Mouse (Mus musculus): Measurements from ENCODE around the gene Gucy2d. TPM values are rescaled to one million over a fixed set of nuclear protein-coding genes. Genes with fewer than 3 reads are reported as not detected.
A peak's percentile ranks its signal among the peaks of the same experiment; 100 is the strongest.

Gucy2d gene
- polyA plus RNA-seq, 1 experiment from 2014 or later: 0.12 TPM

DNA sequence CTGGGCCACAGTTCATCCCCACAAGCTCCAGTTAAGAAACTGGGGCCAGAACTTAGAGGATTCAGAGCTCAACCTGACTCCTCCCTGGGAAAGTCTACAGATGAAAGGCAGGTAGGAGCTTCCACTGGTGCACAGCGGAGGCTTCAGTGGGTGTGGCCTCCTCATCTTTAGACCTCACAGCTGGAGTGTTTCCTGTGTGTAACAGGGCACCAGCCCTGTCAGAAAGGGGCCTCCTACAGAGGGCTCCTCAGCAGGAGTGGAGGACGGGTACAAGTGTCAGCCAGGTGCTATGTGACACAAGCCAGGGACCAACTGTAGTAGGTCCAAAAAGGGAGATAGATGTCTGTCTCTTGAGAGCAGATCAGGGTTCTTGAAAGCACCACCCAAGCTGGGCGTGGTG, 73.0 kb downstream of the Gucy2d start:
- ATAC-seq (ENCODE audit: insufficient read depth, low FRiP score): no peak
- WGBS: 77% methylated on average over 3 of the region's 3 CpGs
- H3K9me3 ChIP-seq (replicated peaks; ENCODE audit: control insufficient read depth, low read length): no peaks in the 10 kb centered on the region
- no peaks in the 10 kb centered on the region for H3K27me3 ChIP-seq (ENCODE audit: control insufficient read depth, insufficient read depth, low read length)
- 0 out of 2 replicates have a peak overlapping the region, but pooled peaks have one; percentile 14 for H3K27ac ChIP-seq (ENCODE audit: low read length)
- no peak overlapping the region for H3K4me3 ChIP-seq (replicated peaks; ENCODE audit: low read length)
- H3K4me1 ChIP-seq (ENCODE audit: control insufficient read depth, insufficient read depth, low read length): peaks cover 5% of the 10 kb centered on the region; the same call in 1 of the 2 replicates
- no peak overlapping the region for H3K9ac ChIP-seq (ENCODE audit: low read length)
- H3K36me3 ChIP-seq (ENCODE audit: control insufficient read depth, insufficient read depth, low read length): no peaks in the 10 kb centered on the region
- no peak overlapping the region for H3K4me2 ChIP-seq (ENCODE audit: low read depth, low read length)

DNA sequence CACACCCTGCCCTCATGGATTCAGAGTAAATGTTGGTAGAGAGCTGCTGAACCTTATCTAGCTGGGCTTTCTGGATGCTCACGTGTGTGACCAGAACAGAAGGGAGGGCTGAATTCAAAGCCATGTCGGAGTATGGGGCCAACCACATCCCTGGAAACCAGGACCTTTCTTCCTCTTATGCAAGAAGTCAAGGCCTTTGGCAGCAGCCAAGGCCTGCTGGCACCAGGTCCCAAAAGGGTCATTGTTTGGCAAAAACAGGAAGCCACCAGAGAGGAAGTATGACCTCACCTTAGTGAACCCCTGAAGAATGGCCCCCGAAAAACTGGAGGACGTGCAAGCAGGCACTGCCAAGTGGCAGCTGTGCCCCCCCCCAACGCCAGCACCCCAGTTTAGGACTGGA, 82.4 kb downstream of the Gucy2d start:
- Histone ChIP-seq H3K4me1 (ENCODE audit: control insufficient read depth, insufficient read depth, low read length) (peaks cover 25% of the 10 kb centered on the region), H3K4me2 (ENCODE audit: low read depth, low read length) (no peak overlapping the region), H3K9ac (ENCODE audit: low read length) (0 out of 2 replicates have a peak overlapping the region, but pooled peaks have one; percentile 14), H3K27me3 (ENCODE audit: control insufficient read depth, insufficient read depth, low read length) (no peaks in the 10 kb centered on the region), H3K27ac (ENCODE audit: low read length) (peak overlapping the region; percentile 83), H3K9me3 (replicated peaks; ENCODE audit: control insufficient read depth, low read length) (no peaks in the 10 kb centered on the region), H3K4me3 (replicated peaks; ENCODE audit: low read length) (no peak overlapping the region), H3K36me3 (ENCODE audit: control insufficient read depth, insufficient read depth, low read length) (no peaks in the 10 kb centered on the region)
- 69% methylated on average over 5 of the region's 5 CpGs for WGBS
- no peak for ATAC-seq (ENCODE audit: insufficient read depth, low FRiP score)

DNA sequence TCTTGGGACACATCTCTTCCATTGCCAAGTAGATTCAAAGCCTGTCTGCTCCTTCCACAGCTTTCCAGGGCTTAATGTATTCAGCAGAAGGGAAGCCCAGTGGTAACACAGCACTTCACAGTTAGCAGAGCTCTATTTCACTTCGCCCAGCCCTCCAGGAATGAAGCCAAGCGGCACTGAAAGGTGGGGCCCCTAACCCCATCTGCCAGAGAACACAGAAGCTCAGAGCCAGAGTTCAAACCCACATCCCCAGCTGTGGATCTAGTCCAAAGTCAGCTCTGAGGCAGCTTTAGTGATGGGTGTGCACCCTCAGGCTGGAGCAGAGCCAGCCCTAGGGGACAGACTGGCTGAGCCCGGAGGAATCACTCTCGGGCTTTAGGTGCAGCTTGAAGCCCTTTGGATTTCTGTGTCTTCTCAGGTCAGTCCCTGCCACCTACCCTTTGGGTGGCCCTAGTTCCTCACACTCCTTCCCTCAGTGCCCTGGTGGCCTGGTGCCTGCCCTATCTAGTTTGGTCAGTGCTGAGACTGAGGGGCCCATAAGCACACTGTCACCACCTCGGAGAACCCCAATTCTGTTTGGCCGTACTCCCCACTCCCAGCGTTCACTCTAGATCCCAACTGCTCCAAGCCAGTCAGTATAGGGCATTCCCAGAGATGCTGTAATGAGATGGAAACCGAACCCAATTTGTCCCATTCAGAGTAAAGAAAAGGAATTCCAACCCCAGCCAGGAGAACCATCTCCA, 83.0 kb downstream of the Gucy2d start:
- Histone ChIP-seq H3K4me1 (ENCODE audit: control insufficient read depth, insufficient read depth, low read length) (peaks cover 25% of the 10 kb centered on the region), H3K27ac (ENCODE audit: low read length) (peak overlapping the region; percentile 83), H3K9me3 (replicated peaks; ENCODE audit: control insufficient read depth, low read length) (no peaks in the 10 kb centered on the region), H3K4me3 (replicated peaks; ENCODE audit: low read length) (no peak overlapping the region), H3K27me3 (ENCODE audit: control insufficient read depth, insufficient read depth, low read length) (no peaks in the 10 kb centered on the region), H3K9ac (ENCODE audit: low read length) (0 out of 2 replicates have a peak overlapping the region, but pooled peaks have one; percentile 14), H3K4me2 (ENCODE audit: low read depth, low read length) (no peak overlapping the region), H3K36me3 (ENCODE audit: control insufficient read depth, insufficient read depth, low read length) (no peaks in the 10 kb centered on the region)
- 58% methylated on average over 8 of the region's 8 CpGs for WGBS
- ATAC-seq (ENCODE audit: insufficient read depth, low FRiP score): peak; percentile 41; the same call in 1 of the 2 replicates

DNA sequence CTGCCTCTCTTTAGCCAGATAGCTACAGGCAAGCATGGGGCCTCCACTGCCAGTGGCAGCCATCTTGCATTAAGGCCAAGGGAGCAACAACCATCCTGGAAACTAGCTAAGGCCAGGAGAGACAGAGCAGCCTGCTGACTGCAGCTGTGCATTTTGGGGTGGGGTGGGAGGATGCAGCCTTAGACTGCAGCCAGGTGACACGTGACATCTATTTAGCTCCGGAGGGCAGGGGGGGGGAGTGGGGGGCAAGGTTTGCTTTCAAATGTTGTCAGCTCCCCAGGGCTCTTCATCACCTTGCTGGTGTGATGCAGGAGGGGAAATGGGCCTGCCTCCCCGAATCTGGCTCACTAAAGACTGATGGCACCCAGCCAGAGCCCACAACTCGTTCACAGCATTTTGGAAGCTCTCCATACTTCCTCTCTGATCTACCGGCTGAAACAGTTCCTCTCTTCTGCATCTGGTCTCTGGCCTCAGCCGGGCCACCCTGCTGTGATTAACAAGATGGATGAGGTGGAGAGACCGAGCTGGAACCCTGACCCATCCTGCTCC, 83.7 kb downstream of the Gucy2d start:
- no peaks in the 10 kb centered on the region for H3K9me3 ChIP-seq (replicated peaks; ENCODE audit: control insufficient read depth, low read length)
- no peaks in the 10 kb centered on the region for H3K27me3 ChIP-seq (ENCODE audit: control insufficient read depth, insufficient read depth, low read length)
- no peak overlapping the region for H3K4me2 ChIP-seq (ENCODE audit: low read depth, low read length)
- WGBS: 6% methylated on average over 7 of the region's 7 CpGs
- H3K9ac ChIP-seq (ENCODE audit: low read length): no peak overlapping the region
- no peak overlapping the region for H3K4me3 ChIP-seq (replicated peaks; ENCODE audit: low read length)
- H3K4me1 ChIP-seq (ENCODE audit: control insufficient read depth, insufficient read depth, low read length): peaks cover 25% of the 10 kb centered on the region
- peak overlapping the region; percentile 83 for H3K27ac ChIP-seq (ENCODE audit: low read length)
- no peaks in the 10 kb centered on the region for H3K36me3 ChIP-seq (ENCODE audit: control insufficient read depth, insufficient read depth, low read length)
- ATAC-seq (ENCODE audit: insufficient read depth, low FRiP score): peak; percentile 56

DNA sequence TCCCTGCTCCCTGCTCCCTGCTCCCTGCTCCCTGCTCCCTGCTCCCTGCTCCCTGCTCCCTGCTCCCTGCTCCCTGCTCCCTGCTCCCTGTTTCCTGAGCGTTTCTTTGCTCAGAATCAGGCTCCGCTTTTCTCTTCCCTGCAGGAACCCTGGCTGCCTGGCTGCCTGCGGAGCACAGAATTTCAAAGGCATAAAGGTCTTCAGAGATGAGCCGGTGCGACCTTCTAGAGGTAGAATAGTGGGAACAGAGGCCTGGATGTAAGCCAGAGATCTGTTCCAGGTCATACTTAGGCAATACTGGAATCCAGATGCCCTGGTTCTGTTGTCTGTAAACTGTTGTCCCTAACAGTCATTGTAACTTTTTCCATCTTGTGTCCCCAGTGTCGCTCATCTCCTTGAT, 84.2 kb downstream of the Gucy2d start:
- H3K4me1 ChIP-seq (ENCODE audit: control insufficient read depth, insufficient read depth, low read length): peaks cover 25% of the 10 kb centered on the region
- H3K4me3 ChIP-seq (replicated peaks; ENCODE audit: low read length): no peak overlapping the region
- no peak for ATAC-seq (ENCODE audit: insufficient read depth, low FRiP score)
- H3K9ac ChIP-seq (ENCODE audit: low read length): 0 out of 2 replicates have a peak overlapping the region, but pooled peaks have one; percentile 10
- H3K27me3 ChIP-seq (ENCODE audit: control insufficient read depth, insufficient read depth, low read length): no peaks in the 10 kb centered on the region
- no peak overlapping the region for H3K4me2 ChIP-seq (ENCODE audit: low read depth, low read length)
- H3K9me3 ChIP-seq (replicated peaks; ENCODE audit: control insufficient read depth, low read length): no peaks in the 10 kb centered on the region
- peak overlapping the region; percentile 83 for H3K27ac ChIP-seq (ENCODE audit: low read length)
- WGBS: 38% methylated on average over 6 of the region's 6 CpGs
- no peaks in the 10 kb centered on the region for H3K36me3 ChIP-seq (ENCODE audit: control insufficient read depth, insufficient read depth, low read length)

DNA sequence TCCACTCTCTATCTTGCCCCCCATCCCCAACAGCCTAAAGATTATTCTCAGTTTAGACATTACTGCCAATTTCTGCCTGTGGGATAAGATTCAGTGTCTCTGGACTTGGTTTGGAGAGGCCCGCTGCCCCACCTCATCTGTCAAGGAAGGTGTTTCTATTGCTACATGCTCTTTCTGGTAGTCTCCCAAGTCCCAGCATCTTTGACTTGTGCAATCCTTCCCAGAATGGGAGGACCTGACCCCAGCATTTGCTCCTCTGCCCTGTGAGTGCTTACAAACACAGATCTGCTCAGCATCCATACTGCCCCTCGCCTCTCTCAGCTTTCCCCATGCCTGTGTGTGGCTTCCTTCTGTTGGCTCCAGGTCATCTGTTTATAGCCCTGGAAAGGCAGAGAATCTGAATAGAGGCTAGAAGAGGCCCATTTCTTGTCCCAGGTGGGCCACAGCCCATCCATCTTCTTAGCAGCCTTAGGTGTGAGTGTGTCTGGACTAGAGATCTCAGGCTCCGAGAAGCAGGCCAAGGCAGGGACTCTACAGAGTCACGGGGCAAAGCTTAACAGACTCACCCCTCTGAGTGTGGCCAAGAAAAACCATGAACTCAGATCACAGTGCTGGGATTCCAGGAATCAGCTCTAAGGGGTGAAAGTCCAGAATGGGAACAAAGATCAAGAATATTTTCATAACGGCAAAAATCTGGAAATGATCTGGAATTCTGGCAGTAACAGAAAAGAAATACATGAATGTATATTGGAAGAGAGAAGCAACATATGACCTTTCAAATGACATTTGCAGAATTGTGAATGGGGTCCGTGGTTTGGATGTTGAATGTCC, 84.9 kb downstream of the Gucy2d start:
- Histone ChIP-seq H3K4me2 (ENCODE audit: low read depth, low read length) (no peak overlapping the region), H3K27ac (ENCODE audit: low read length) (peak overlapping the region; percentile 83), H3K36me3 (ENCODE audit: control insufficient read depth, insufficient read depth, low read length) (no peaks in the 10 kb centered on the region), H3K9ac (ENCODE audit: low read length) (0 out of 2 replicates have a peak overlapping the region, but pooled peaks have one; percentile 10), H3K4me1 (ENCODE audit: control insufficient read depth, insufficient read depth, low read length) (peaks cover 25% of the 10 kb centered on the region), H3K9me3 (replicated peaks; ENCODE audit: control insufficient read depth, low read length) (no peaks in the 10 kb centered on the region), H3K27me3 (ENCODE audit: control insufficient read depth, insufficient read depth, low read length) (no peaks in the 10 kb centered on the region), H3K4me3 (replicated peaks; ENCODE audit: low read length) (no peak overlapping the region)
- 59% methylated on average over 6 of the region's 6 CpGs for WGBS
- no peak for ATAC-seq (ENCODE audit: insufficient read depth, low FRiP score)

Other genes with a start within 250 kb of the Gucy2d start
- not detected in 2 replicates for gene B3gnt6, start 240.9 kb upstream of the Gucy2d start, polyA plus RNA-seq (2015; fragmentation: Nextera tagmentation; extraction: Ambion mirVana)
- 28.8 and 34.4 TPM in 2 replicates for gene Acer3, start 119.2 kb upstream of the Gucy2d start, polyA plus RNA-seq (2015; fragmentation: Nextera tagmentation; extraction: Ambion mirVana)
- gene Tsku, start 79.1 kb upstream of the Gucy2d start, polyA plus RNA-seq (2015; fragmentation: Nextera tagmentation; extraction: Ambion mirVana): 9.9 and 11.5 TPM in 2 replicates
- gene Lrrc32, start 48.9 kb downstream of the Gucy2d start, polyA plus RNA-seq (2015; fragmentation: Nextera tagmentation; extraction: Ambion mirVana): 9.5 and 13.9 TPM in 2 replicates
- 17.3 and 23.1 TPM in 2 replicates for gene Emsy, start 216.4 kb downstream of the Gucy2d start, polyA plus RNA-seq (2015; fragmentation: Nextera tagmentation; extraction: Ambion mirVana)